Mouse (Mus musculus): ENCODE data around the gene Ifngr2.
"Not testable (repeated sequence)": the region's sequence is repeated elsewhere in the genome, so short reads cannot be mapped to it uniquely, and the experiment has no call there.

The Ifngr2 gene

DNA sequence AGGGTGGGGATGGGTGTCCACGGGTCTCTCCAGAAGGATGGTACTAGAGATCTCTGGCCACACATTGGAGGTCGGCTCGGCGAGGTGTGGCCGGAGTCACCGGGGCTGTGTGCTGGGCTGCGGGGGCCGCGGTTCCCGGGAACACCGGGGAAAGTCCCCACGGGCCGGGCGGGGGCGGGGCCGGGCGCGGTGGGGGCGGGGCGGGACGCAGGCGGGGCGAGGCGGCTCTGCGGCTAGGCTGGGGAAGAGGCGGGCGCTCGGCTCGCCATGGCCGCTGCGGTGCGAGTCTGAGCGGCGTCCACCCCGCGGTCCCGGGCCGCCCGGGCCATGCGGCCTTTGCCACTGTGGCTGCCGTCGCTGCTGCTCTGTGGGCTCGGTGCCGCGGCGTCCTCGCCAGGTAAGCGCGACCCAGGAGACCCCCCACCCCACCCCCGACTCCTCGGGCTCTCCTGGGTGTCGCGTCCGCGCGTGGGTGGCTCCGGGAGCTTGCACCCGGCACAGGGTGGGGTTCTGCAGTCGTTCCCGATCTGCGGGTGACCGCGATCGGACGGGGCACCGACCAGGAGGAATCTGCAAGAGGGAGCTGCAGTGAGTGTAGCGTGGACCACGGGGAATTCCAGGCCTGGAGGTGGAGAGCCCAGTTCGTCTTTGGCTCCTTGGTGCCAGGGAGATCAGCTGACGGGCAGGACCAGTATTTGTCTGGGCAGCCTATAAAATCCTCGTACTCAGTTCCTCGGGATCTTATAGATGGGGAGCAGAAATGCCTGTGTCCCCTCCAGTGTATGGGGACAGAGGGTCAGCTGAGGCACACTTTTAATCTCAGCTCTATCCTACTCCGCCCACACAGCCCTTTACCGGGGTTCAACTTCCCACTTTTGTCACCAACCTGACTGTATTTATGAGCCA lies at the start of gene Ifngr2:
Gene Ifngr2, plus strand, starts transcription at position 237 of the 906 bp plus-strand sequence.
- DNase-seq (ENCODE audit: low spot score in 2 of 2): peak; percentile 53 to 62

DNA sequence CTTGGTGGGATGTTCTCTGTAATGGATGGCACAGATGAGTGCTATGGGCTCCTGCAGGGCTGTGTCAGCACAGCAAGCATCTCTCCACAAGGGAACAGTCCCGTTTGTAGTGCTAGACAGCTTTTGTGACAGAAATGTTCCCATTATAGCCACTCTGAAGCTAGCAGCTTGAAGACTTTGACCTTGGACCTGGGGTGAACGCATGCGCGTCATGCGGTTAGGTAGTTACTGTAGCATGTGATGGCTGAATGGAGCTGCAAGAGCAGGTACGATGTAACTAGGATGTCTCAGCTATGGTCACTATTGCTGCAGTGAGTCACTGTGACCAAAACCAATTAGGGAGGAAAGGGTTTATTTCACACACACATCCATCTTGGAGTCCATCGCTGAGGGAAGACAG lies 48.8 kb upstream of the Ifngr2 start:
- DNase-seq (ENCODE audit: low spot score in 2 of 2): no peak

DNA sequence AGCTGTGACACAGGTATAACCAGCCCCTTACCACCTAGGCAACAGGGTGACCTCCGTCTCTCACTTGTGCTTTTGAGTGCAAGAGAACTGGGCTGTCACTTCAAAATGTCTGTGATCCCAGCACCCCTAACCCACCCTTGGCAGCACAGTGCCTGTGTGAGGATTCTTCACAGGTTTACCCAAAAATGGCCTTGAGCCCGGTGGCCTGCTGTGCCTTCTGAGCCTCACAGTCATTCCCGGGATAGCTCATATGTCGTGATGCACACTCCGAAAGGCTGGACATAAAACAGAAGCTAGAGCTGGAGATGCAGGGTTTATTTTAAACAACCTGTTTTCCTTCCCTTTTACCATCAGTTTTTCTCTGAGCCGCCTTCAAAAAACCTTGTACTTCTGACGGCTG lies 42.2 kb upstream of the Ifngr2 start:
- no peak for DNase-seq (ENCODE audit: low spot score in 2 of 2)

DNA sequence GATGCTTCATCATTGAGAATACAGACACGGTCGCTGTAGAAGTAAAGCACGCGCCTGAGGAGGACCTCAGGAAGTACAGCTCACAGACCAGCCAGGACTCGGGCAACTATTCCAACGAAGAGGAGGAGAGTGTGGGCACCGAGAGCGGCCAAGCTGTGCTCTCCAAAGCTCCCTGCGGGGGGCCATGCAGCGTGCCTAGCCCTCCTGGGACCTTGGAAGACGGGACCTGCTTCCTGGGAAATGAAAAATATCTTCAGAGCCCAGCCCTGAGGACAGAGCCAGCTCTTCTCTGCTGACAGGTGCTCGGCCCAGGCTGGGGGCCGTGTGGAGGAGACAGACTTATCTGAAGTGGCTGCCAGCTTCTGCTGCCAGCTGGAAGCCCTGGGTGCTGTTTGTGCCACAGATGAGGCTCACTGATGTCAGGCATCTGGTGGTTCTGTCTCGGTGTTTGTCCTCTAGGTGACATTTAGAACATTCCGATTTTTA lies 41.7 kb upstream of the Ifngr2 start:
- DNase-seq (ENCODE audit: low spot score in 2 of 2): no peak

DNA sequence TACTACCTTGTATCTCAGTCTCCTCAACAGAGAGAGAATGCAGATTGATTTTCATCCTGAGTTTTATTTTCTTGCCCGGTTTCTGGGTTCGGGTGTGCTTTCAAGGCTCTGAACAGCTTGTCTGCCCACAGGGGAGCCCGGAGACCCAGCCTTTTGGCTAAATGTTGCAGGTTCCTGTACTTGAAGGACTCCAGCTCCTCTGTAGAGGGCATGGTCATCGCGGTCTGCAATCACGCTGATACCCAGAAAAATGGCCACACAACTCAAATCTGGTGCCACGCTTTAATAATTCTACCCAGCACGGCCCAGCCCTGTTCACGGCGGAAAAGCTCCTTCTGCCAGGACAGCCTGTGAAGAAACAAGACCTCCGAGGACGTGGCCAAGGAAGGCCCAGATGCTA lies 40.5 kb upstream of the Ifngr2 start:
- no peak for DNase-seq (ENCODE audit: low spot score in 2 of 2)

DNA sequence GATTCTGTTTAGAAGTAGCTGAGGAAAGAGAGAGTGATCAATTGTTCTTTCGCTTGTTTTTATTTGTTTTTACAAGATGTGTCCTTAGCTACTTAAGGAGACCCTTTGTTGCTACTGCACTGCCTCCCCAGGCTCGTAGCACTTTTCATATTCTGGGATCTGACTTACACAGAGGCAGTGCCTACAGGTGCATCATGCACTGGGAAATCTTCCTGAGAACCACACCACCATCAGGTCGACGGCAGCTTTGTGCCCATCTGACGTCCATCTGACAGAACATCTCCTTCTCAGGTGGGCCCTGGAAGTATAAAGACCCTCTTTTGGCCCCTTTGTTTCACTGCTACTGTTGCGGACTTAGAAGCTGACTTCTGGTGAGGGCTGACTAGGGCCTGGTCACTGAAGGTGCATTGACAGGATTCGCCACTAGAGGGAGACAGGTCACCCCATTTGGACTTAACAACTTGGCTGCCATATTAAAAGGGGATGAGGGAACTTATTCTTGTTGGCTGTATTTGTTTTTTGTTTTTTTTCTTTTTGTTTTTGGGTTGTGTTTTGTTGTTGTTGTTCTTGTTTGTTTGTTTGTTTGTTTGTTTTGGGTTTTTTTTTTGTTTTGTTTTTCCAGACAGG lies 34.6 kb upstream of the Ifngr2 start:
- DNase-seq (ENCODE audit: low spot score in 2 of 2): peak; percentile 70 to 86

DNA sequence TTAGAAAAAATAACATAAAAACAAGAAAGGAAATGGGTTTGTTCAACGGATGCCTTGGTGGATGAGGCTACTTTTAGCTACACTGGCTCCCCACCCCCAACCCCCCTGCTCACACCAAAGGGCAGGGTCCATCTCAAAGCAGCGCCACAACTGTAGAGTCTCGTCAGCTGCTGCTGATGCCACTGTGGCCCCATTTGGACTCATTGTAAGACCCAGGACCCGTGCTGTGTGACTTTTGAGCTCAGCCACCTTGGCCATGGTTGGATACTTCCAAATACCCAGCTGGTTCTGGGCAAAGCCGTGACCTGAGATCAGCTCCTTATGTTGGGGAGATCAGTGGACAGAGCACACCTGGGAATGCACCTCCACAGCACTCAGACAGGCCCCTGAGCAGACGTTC lies 33.8 kb upstream of the Ifngr2 start:
- DNase-seq (ENCODE audit: low spot score in 2 of 2): no peak

DNA sequence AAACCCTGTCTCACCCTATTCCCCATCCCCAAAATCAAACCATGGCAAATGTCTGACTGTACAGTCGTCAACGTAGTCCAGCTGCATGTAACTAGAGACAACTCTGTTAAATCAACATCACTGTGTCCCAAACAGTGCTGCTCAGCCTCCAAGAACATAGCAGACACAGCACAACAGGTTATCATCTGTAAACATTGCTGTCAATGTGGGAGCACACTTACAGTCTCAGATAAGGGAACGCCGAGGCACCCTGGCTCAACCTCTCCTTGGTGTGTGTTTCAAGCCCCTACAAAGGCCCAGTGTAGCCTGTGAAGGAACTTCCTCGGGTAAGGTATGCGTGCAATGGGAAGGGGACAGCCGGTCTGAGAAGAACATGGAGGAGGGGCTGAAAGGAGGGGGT lies 29.9 kb upstream of the Ifngr2 start:
- no peak for DNase-seq (ENCODE audit: low spot score in 2 of 2)

DNA sequence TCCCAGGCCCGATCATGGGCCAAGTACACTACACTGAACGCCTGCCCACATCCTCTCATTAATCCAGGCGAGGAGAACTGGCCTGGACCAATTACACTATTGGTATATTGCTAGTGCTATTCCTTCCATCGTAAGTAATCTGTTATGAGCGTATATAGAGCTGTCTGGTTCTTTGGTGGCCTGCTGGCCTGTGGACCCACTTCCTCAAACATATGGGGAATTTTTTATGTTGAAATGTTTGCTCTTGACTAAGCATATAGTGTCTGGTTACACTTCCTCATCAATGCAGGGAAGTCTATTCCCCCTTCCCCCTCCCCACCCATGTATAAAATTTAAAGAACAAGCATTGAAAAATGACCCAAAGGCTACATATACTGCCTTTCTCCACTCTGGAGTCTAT lies 24.8 kb upstream of the Ifngr2 start:
- no peak for DNase-seq (ENCODE audit: low spot score in 2 of 2)

DNA sequence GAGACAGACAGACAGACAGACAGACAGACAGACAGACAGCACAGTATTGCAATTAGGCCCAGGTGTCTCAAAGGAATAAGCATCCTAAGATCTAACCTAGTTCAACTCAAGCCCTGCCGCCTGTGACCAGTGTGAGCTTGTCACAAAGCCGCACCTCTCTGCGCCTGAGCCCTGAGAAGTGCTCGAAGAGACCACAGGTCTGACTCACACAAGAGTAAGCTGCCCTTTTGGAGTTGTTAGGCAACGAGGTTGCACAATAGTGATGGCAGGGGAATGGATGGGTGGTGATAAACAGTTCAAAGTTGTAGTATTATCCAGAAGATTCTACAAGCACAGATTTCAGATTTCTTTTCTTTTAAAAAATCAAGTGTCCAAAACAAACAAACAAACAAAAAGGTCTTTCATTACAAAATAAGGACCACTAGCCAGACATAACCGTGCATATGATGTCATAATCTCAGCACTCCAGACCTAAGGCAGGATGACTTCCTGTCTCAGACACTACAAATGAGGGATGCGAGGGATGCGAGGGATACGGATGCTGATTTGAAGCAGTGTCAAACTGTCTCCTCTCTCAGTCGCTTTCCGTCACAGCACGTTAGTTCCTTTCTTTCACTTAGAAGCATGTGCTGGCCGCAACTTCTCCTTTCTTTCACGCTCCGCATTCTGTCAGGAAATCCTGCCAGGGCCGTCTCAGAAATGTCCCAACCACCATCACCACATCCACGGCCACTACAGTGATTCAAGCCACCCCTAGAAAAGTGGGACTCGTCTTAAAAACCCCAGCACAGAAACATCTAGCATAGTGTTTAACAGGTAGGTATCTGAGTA lies 24.2 kb upstream of the Ifngr2 start:
- peak; percentile 35 to 50 for DNase-seq (ENCODE audit: low spot score in 2 of 2)

DNA sequence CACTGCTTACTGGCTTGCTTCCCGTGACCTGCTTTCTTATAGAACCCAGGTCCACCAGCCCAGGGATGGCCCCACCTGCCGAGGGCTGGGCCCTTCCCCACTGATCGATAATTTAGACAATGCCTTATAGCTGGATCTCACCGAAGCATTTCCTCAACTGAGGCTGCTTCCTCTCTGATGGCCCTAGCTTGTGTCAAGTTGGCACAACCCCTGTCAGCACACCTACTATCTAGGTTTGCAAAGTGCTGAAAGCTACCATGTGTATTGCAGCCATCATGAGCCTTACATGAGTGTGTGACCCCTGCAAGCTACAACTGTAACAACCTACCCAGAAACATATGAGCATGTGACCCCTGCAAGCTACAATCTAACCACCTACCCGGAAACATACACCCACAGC lies 22.7 kb upstream of the Ifngr2 start:
- no peak for DNase-seq (ENCODE audit: low spot score in 2 of 2)

DNA sequence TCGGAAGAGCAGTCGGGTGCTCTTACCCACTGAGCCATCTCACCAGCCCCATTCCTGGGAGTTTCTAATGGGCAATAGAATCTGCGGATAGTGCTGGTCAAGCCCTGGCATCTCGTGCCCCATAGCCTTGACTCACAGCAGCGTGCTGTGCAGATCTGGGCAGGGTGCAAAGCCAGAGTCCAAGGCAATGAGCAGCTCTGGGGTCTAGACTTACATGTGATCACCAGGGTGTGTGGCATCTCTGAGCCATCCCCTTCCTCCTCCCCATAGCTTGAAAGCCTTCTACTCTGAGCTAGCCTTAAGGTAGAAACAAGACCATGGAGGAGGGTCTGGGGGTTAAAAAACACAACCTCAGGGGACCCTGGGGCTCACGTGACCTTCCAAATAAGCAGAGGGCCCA lies 20.6 kb upstream of the Ifngr2 start:
- no peak for DNase-seq (ENCODE audit: low spot score in 2 of 2)

DNA sequence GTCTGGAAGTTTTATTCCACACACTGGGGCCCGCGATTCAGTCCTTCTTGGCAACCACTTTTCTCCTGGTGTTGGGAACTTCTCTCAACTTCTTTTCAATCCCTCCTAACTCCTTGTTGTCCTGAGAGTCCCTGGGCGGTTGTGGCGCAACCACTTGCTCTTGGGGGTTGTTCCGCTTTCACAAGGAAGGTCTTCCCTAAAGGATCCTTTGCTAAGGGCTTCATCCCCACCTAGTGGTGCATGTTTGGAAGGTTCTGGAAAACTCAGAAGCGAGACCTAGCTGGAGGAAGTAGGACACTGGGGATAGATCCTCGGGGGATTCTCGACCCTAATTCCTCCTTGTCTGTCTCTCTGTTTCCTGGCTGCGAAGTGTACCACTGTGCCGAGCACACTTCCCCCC lies 19.8 kb upstream of the Ifngr2 start:
- no peak for DNase-seq (ENCODE audit: low spot score in 2 of 2)

DNA sequence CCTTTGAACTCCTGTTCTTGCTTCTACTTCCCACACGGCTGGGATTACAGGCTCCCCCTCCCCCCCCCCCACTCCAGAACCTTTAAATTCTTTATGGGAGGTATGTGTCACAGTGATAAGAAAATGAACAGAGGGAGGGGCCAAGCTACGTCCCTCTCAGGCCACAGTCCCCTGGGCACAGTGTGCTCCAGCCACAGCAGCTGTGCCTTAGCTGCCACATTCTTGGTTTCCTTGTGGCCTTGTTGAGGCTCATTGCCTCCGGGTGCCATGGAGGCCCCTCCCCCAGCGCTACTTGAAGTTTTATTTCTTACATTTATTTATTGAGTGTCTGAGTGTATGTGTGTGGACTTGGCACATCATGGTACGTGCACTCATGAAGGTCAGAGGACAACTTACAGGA lies 19.4 kb upstream of the Ifngr2 start:
- DNase-seq (ENCODE audit: low spot score in 2 of 2): no peak

DNA sequence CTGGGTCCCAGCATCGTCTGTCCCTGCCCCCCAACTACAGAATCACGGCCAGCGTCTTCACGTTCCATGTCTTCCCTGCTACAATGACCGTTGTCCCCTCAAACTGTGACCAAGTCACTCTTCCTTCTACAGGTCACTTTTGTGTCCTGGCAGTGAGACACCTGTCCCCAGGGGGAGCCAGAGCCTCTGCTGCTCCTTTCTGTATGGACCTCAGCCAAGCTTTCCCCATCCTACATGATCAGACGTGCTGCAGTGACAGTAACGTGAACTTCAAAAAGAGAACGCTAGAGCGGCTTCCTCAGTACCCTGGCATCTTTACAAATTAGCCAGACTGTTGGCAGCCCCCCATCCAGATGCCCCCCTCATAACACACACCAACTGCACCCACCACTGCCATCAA lies 18.3 kb upstream of the Ifngr2 start:
- DNase-seq (ENCODE audit: low spot score in 2 of 2): no peak

DNA sequence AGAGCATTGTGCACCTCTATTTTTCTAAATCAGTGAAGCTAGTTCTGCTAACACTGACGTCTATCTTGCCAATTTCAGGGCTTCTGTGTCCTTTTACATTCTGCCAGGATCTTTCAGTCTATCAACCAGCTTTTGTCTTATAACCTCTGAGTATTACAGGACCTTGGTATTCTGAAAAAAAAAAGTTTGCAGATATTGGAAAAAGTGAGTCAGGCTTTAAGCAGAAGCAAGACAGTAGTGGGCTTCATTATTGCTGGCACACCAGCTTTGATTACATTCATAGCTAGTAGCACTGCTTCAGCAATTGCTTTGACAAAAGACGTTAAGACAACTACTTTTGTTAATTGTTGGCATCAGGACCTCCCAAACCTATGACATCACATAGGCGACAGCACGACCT lies 16.0 kb upstream of the Ifngr2 start:
- DNase-seq (ENCODE audit: low spot score in 2 of 2): not testable (repeated sequence)

DNA sequence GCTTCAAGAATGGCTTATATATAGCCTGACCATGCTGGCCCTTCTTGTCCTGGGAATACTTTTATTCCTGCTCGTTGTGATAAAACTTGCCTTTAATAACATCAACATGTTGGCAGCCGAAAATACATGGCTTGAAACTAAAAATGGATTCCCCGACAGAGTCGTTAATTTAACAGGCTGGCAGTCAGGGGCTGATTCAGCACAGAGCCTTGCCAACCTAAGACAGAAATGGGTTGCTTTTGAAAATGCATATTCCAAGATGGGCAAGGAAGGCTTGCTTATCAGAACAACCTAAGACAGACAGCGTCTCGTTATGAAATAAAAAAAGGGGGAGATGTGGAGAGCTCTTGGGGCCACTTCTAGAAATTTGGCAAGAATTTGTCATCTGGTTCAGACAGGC lies 15.0 kb upstream of the Ifngr2 start:
- DNase-seq (ENCODE audit: low spot score in 2 of 2): no peak

DNA sequence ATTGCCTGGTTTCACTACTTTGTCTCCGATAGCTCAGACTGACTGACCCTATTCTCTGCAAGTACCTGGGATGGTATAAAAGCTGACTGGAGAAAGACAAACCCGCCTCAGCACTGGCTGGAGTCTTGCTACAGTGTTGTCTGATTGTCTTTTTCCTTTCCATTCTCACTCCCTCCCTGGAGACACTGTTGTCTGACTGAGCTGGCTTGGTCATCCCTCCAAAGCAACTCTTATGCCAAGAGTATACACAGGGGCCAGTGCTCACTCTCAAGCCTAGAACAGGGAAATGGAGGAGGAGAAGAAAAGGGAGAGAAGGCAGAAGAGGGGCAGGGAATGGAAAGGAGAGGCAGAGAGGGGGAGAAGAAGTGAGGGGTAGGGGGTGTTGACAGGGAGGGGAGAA lies 14.4 kb upstream of the Ifngr2 start:
- DNase-seq (ENCODE audit: low spot score in 2 of 2): no peak

DNA sequence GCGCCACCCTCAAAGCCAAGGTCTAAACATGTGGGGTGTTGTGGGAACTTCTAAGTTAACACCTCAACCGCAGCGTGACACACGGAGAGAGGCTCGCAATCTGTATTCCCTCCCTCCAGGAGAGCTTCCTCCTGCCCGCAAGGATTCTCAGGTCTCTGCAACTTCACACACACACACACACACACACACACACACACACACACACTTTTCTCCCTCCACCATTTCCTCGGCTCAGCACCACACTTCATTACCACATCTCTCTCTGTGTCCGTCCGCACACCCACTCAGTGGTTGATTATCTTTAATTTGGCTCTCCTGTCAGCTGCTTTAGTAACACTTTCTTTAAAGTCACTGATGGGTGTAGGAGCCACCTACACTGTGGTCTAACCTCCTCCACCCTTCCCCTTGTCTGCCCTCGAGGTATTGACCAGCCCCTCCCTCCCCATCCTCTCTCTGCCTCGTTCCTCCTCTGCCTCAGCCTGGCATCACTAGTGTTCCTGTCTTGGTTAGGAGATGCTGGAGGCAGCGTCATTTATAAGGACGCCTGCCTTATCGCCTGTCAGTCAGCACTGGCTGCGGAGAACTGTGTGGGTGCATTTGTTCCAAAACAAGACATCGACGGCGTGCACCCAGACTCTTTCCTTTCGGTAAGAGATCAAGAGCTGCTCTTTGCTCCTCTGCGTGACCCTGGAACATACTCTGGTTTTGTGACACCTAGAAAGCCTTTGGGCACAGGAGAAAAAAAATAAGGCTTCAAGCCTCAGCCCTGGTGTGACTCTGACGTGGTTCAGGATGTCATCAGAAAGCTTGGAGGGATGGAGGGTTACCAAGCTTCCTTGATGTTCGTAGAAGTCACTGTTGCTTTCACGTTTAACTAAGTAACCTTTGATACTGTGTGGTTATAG lies 13.5 kb upstream of the Ifngr2 start:
- no peak for DNase-seq (ENCODE audit: low spot score in 2 of 2)

DNA sequence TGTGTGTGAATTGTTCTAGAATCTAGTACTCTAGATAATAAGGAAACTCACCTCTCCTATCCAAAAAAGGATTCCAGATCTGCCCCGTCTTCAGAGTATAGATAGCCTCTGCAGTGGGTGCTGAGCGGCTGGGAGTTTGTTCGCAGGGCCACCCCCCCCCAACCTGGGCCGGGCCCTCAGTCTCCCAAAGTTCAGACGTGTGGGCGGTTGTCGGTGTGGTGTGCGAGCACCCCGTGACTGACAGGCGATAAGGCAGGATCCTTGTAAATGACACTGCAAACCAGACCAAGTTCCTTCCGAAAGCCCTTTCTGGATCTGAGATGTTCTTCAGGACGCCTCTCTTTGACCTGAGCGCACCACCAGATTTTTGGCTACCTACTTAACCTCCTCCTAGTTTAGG lies 12.4 kb upstream of the Ifngr2 start:
- DNase-seq (ENCODE audit: low spot score in 2 of 2): no peak

DNA sequence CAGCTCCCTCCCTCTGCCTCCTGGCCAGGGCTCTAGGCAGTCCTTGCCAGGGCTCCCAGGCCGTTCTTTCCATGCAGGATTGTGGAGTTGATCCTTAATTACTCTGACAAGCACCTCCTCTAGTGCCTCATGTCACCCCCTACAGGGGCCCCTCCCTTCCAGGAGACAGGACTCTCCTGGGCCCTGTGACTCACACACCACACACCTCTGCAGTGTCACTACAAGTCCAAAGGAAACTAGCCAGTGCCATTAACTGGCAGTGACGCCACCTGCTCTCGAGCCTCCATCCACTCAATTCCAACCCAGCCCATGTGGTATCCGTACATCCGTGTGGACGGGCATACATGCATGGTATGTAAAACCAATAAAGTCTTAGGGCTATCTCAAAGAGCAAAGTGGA lies 12.0 kb upstream of the Ifngr2 start:
- no peak for DNase-seq (ENCODE audit: low spot score in 2 of 2)

Data from spleen, postnatal 14 days (tissue).